Mouse (Mus musculus) liver, embryonic 16.5 days (tissue): Measurements from ENCODE around the gene Sipa1l1. TPM values are rescaled to one million over a fixed set of nuclear protein-coding genes. Genes with fewer than 3 reads are reported as not detected.
A peak's percentile ranks its signal among the peaks of the same experiment; 100 is the strongest.

ENCODE experiments used
- ATAC-seq: fragments of 200-750 bp; cut with Nextera tagmentation; 2 replicates; pipeline ENCODE4 v1.8.0; 2017; ENCODE audit warnings: low read depth, mild to moderate bottlenecking, moderate number of reproducible peaks, moderate library complexity
- H3K27ac ChIP-seq: fragments of 300-500 bp; sonication (generic); 2 replicates; pipeline ENCODE4 v1.5.1; 2014; ENCODE audit warnings: mild to moderate bottlenecking, low read length
- H3K27me3 ChIP-seq: fragments of 300-500 bp; sonication (generic); 2 replicates; pipeline ENCODE4 v1.6.1; 2014; ENCODE audit warnings: low read depth, low read length, mixed read lengths; ENCODE audit not compliant: control insufficient read depth, insufficient read depth
- H3K36me3 ChIP-seq: fragments of 300-500 bp; sonication (generic); 2 replicates; pipeline ENCODE4 v1.6.1; 2014; ENCODE audit warnings: mild to moderate bottlenecking; ENCODE audit not compliant: control insufficient read depth, insufficient read depth
- H3K4me1 ChIP-seq: fragments of 300-500 bp; sonication (generic); 2 replicates; pipeline ENCODE4 v1.6.1; 2014; ENCODE audit warnings: low read depth, low read length, mixed read lengths; ENCODE audit not compliant: control insufficient read depth
- H3K4me2 ChIP-seq: fragments of 300-500 bp; sonication (generic); 2 replicates; pipeline ENCODE4 v1.6.1; 2014; ENCODE audit warnings: low read depth, low read length, mixed read lengths
- H3K4me3 ChIP-seq: fragments of 300-500 bp; sonication (generic); 2 replicates; pipeline ENCODE4 v1.5.1; 2014; ENCODE audit warnings: low read depth, mild to moderate bottlenecking, low read length
- H3K9ac ChIP-seq: fragments of 300-500 bp; sonication (generic); 2 replicates; pipeline ENCODE4 v1.6.1; 2014; ENCODE audit warnings: low read depth, low read length
- H3K9me3 ChIP-seq: fragments of 300-500 bp; sonication (generic); replicated peaks from 2 replicates; pipeline ENCODE4 v1.6.1; 2016; ENCODE audit warnings: low read length; ENCODE audit not compliant: control insufficient read depth
- WGBS: fragments of 180-500 bp; shearing (Covaris S2); extraction: QIAGEN DNeasy Blood & Tissue Kit; methylation state at CpG from one replicate; pipeline ENCODE4 v1.1.7; 2014; ENCODE audit not compliant: insufficient replicate concordance; 5-methylcytosine and 5-hydroxymethylcytosine counted together
- polyA plus RNA-seq: library from polyadenylated mRNA; unstranded; fragments of >200 nt; fragmentation: Nextera tagmentation; extraction: Ambion mirVana; gene quantifications from 2 replicates; pipeline ENCODE4 v1.2.1, GENCODE M21; 2015

Sipa1l1 gene
- polyA plus RNA-seq, 1 experiment from 2014 or later: 4.2 TPM

- WGBS: 14% methylated on average over 6 of the region's 6 CpGs
- H3K27ac ChIP-seq: no peak overlapping the region
- no peak overlapping the region for H3K4me3 ChIP-seq
These were observed 76.1 kb downstream of the Sipa1l1 start for GRCm38 (mm10) chr12:82245219-82245618.

GRCm38 (mm10) chr12:82246422-82246821 is 77.3 kb downstream of the Sipa1l1 start:
- H3K36me3 ChIP-seq: no peaks in the 10 kb centered on the region
- no peak overlapping the region for H3K9ac ChIP-seq
- no peak overlapping the region for H3K27ac ChIP-seq
- WGBS: 27% methylated on average over 3 of the region's 3 CpGs
- no peaks in the 10 kb centered on the region for H3K9me3 ChIP-seq
- no peak for ATAC-seq
- no peak overlapping the region for H3K4me3 ChIP-seq
- peaks cover 8% of the 10 kb centered on the region; the same call in 1 of the 2 replicates for H3K4me1 ChIP-seq
- no peaks in the 10 kb centered on the region for H3K27me3 ChIP-seq
- H3K4me2 ChIP-seq: no peak overlapping the region

More at GRCm38 (mm10) chr12:82245219-82245618, 76.1 kb downstream of the Sipa1l1 start:
- Histone ChIP-seq H3K4me1 (peaks cover 8% of the 10 kb centered on the region; the same call in 1 of the 2 replicates), H3K4me2 (peak overlapping the region; percentile 9; the same call in 1 of the 2 replicates), H3K9ac (no peak overlapping the region), H3K9me3 (no peaks in the 10 kb centered on the region), H3K27me3 (no peaks in the 10 kb centered on the region), H3K36me3 (no peaks in the 10 kb centered on the region)
- no peak for ATAC-seq

DNA sequence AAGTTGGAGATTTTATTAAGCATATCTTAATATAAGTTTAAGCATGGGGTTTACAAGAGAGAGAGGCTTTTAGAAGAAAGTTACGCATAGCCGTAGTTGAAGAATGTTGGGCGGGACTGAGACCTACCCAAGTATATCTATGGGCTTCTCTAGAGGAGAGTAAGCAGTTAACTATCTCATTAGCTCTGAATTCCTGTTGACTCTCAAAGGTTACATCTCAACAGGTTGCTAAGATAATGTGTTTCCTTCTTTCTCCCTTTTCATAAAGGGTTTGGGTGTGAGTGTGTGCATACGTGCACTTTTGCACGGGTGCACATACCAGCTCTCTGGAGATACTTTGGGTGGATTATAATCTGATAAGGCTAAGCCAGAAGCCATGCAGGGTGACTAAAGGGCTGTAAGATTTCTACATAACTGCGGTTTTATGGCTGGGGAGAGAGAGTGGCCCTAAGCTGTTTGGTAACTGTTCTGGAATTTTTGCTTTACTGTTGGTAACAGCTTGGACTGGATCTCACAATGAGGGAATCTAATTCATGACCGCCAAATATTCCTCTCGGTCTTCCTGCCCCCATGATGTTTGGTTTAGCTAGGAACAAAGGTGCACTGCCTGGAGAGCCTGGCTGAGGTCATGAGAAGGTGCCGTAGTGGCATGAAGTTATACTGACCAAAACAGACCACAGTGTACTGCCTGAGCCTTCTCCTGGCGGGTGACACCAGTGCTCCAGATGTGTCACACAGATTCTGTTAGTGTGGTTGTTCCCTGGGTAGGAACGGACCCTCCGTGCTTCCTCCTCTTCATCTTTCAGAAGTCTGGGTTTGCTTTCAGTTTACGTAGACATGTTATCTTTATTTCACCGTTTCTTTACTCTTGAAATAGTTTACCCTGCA is 78.5 kb downstream of the Sipa1l1 start:
- Histone ChIP-seq H3K4me2 (no peak overlapping the region), H3K9me3 (no peaks in the 10 kb centered on the region), H3K9ac (no peak overlapping the region), H3K36me3 (no peaks in the 10 kb centered on the region), H3K27me3 (no peaks in the 10 kb centered on the region), H3K4me3 (no peak overlapping the region), H3K4me1 (peaks cover 8% of the 10 kb centered on the region; the same call in 1 of the 2 replicates), H3K27ac (no peak overlapping the region)
- ATAC-seq: peak; percentile 51
- WGBS: 35% methylated on average over 14 of the region's 14 CpGs

GRCm38 (mm10) chr12:82248501-82248900 is 79.4 kb downstream of the Sipa1l1 start:
- no peak overlapping the region for H3K4me2 ChIP-seq
- ATAC-seq: no peak
- H3K9ac ChIP-seq: no peak overlapping the region
- 83% methylated on average over 3 of the region's 3 CpGs for WGBS
- no peak overlapping the region for H3K27ac ChIP-seq
- no peaks in the 10 kb centered on the region for H3K9me3 ChIP-seq
- H3K27me3 ChIP-seq: no peaks in the 10 kb centered on the region
- peaks cover 8% of the 10 kb centered on the region; the same call in 1 of the 2 replicates for H3K4me1 ChIP-seq
- no peaks in the 10 kb centered on the region for H3K36me3 ChIP-seq
- no peak overlapping the region for H3K4me3 ChIP-seq

- H3K36me3 ChIP-seq: no peaks in the 10 kb centered on the region
- no peaks in the 10 kb centered on the region for H3K27me3 ChIP-seq
- H3K4me1 ChIP-seq: peaks cover 8% of the 10 kb centered on the region; the same call in 1 of the 2 replicates
- WGBS: 61% methylated on average over 2 of the region's 2 CpGs
- no peak overlapping the region for H3K4me2 ChIP-seq
- ATAC-seq: no peak
- no peak overlapping the region for H3K9ac ChIP-seq
- H3K27ac ChIP-seq: no peak overlapping the region
- H3K4me3 ChIP-seq: no peak overlapping the region
- H3K9me3 ChIP-seq: no peaks in the 10 kb centered on the region
These were observed 82.2 kb downstream of the Sipa1l1 start for GRCm38 (mm10) chr12:82251328-82251727.

- H3K9ac ChIP-seq: no peak overlapping the region
- H3K36me3 ChIP-seq: no peaks in the 10 kb centered on the region
- H3K4me1 ChIP-seq: no peaks in the 10 kb centered on the region
- H3K4me3 ChIP-seq: no peak overlapping the region
- 71% methylated on average over 5 of the region's 5 CpGs for WGBS
- ATAC-seq: no peak
- H3K4me2 ChIP-seq: no peak overlapping the region
- H3K9me3 ChIP-seq: no peaks in the 10 kb centered on the region
- H3K27me3 ChIP-seq: no peaks in the 10 kb centered on the region
- no peak overlapping the region for H3K27ac ChIP-seq
These were observed 85.0 kb downstream of the Sipa1l1 start for GRCm38 (mm10) chr12:82254076-82254475.

- no peaks in the 10 kb centered on the region for H3K27me3 ChIP-seq
- no peaks in the 10 kb centered on the region for H3K36me3 ChIP-seq
- 74% methylated on average over 5 of the region's 5 CpGs for WGBS
- no peaks in the 10 kb centered on the region for H3K9me3 ChIP-seq
- no peak overlapping the region for H3K9ac ChIP-seq
- H3K4me2 ChIP-seq: no peak overlapping the region
- no peak for ATAC-seq
- no peaks in the 10 kb centered on the region for H3K4me1 ChIP-seq
- H3K27ac ChIP-seq: no peak overlapping the region
- H3K4me3 ChIP-seq: no peak overlapping the region
These were observed 86.9 kb downstream of the Sipa1l1 start for GRCm38 (mm10) chr12:82256012-82256411.

DNA sequence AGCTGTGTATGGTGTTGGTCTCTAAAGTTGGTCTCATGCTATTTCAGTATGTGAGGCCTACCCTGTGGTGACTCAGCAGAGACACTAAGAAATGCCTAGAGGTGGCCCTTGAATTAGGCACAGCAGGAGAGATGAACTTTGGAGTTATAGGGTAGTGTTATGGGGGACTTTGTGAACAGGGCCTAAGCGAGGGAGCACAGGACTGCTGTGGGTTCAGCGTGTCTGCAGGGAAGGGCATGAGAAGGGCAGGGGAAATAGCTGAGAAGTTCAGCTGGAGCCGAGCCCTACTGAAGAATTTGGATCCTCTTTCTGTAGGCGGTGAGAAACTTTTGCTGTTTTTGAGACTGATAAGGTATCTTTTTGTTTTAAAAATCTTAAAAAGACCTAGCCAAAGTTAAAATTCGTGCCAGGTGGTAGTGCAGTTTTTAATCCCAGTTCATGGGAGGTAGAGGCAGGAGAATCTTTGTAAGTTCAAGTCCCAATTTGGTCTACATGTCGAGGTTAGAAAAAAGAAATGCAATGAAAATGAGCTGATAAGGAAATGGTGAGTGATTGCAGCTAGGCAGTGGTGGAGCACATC is 87.9 kb downstream of the Sipa1l1 start:
- H3K27ac ChIP-seq: no peak overlapping the region
- no peak for ATAC-seq

More for the DNA sequence above, 87.9 kb downstream of the Sipa1l1 start:
- no peaks in the 10 kb centered on the region for H3K36me3 ChIP-seq
- no peaks in the 10 kb centered on the region for H3K27me3 ChIP-seq
- no peak overlapping the region for H3K4me3 ChIP-seq
- WGBS: 51% methylated on average over 6 of the region's 6 CpGs
- no peak overlapping the region for H3K4me2 ChIP-seq
- no peaks in the 10 kb centered on the region for H3K4me1 ChIP-seq
- H3K9me3 ChIP-seq: no peaks in the 10 kb centered on the region
- H3K9ac ChIP-seq: no peak overlapping the region
